Mouse (Mus musculus) brain, embryonic 14.5 days (tissue): ENCODE data around the gene B4galnt4.

ENCODE experiments used
- CTCF ChIP-seq: fragments of 200-500 bp; IDR thresholded peaks from 2 replicates; pipeline ENCODE4 v1.5.1; 2012; ENCODE audit warnings: inconsistent platforms, mild to moderate bottlenecking, moderate library complexity, borderline replicate concordance; ENCODE audit not compliant: insufficient read depth, insufficient read length; ENCODE audit errors: extremely low read depth
- POLR2A ChIP-seq: fragments of 200-500 bp; IDR thresholded peaks from 2 replicates; pipeline ENCODE4 v1.6.1; 2012; ENCODE audit warnings: mild to moderate bottlenecking, inconsistent platforms, borderline replicate concordance; ENCODE audit not compliant: poor library complexity, insufficient read depth, insufficient read length, severe bottlenecking; ENCODE audit errors: extremely low read depth

DNA sequence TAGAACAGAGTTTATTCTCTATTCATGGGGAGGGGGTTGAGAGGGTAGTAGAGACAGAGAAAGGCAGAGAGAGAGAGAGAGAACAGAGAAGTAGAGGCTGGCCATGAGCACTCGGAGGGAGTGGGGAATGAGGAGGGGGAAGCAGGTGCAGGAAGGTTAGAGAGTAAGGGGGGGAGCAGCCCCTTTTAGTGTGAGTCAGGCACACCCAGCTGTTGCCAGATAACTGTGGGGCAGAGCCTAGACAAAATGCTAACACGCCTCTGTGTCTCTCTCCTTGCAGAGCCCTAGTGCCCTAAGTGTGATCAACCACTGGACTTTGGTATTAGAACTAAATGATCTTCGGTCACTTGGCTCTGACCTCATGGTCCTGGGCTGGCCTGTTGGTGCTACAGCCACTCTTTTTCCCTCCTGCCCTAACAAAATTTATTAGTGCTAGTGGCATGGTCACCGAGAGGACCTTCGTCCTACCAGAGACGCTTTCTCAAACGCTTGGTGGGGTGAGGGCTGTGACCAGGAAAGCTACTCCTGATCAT lies 49.6 kb upstream of the B4galnt4 start:
- no peak for TF ChIP-seq CTCF
- no peak for TF ChIP-seq POLR2A
